Mouse (Mus musculus): ENCODE measurements around the gene Hdgf.

- TF ChIP-seq POLR2A (IDR thresholded peaks at IDR 0.05; ENCODE audit: borderline replicate concordance, extremely low read depth, low read depth, low read length) = no peak
- TF ChIP-seq CTCF (IDR thresholded peaks at IDR 0.05; ENCODE audit: insufficient read depth, low read length) = no peak
Observed at GRCm38 (mm10) chr3:87907906-87908305, 1.8 kb downstream of the Hdgf start.
